Mouse (Mus musculus) megakaryocyte, adult 5-6 weeks (primary cell): ENCODE results near the gene Kcne4. TPM values are rescaled to one million over a fixed set of nuclear protein-coding genes. Genes with fewer than 3 reads are reported as not detected.

ENCODE experiments used
- ATAC-seq: 2 replicates; pipeline ENCODE4 v1.8.0; 2016; ENCODE audit warnings: mild to moderate bottlenecking, inconsistent platforms; ENCODE audit not compliant: poor library complexity, severe bottlenecking
- total RNA-seq, 2 experiments: library from RNA; stranded (forward) in 1 of 2; stranded (reverse) in 1 of 2; fragments of 153-499, 151-499 nt in 1 of 2; fragments of 221-1000, 200-1000 nt in 1 of 2; gene quantifications; 2 replicates each; pipeline versions ENCODE4 v1.2.3 to v1.2.4; 2015 to 2017

The Kcne4 gene
- total RNA-seq, 2 experiments from 2014 or later, result not detected

GRCm38 (mm10) chr1:78854306-78854705, 37.7 kb downstream of the Kcne4 start:
- ATAC-seq, result no peak

GRCm38 (mm10) chr1:78859573-78859972, 43.0 kb downstream of the Kcne4 start:
- ATAC-seq, result no peak

- no peak for ATAC-seq
These were observed 43.5 kb downstream of the Kcne4 start for GRCm38 (mm10) chr1:78860056-78860455.

GRCm38 (mm10) chr1:78862281-78862680, 45.7 kb downstream of the Kcne4 start:
- ATAC-seq, result no peak

GRCm38 (mm10) chr1:78863833-78864232, 47.3 kb downstream of the Kcne4 start:
- no peak for ATAC-seq

GRCm38 (mm10) chr1:78864351-78864750, 47.8 kb downstream of the Kcne4 start:
- no peak for ATAC-seq

- ATAC-seq, result no peak
These were observed 48.3 kb downstream of the Kcne4 start for GRCm38 (mm10) chr1:78864799-78865346.

GRCm38 (mm10) chr1:78865991-78866390, 49.4 kb downstream of the Kcne4 start:
- no peak for ATAC-seq

- ATAC-seq, result no peak
These were observed 49.9 kb downstream of the Kcne4 start for GRCm38 (mm10) chr1:78866455-78866854.

Other genes starting within 250 kb of the Kcne4 start
- gene Acsl3, start 158.9 kb upstream of the Kcne4 start, total RNA-seq (2015), result 5.1 TPM in 2 replicates
- 15.4 and 17.6 TPM in 2 replicates for gene Acsl3, start 158.9 kb upstream of the Kcne4 start, total RNA-seq (2017)
- 4.1 and 4.2 TPM in 2 replicates for gene Utp14b, start 158.7 kb upstream of the Kcne4 start, total RNA-seq (2015)
- gene Utp14b, start 158.7 kb upstream of the Kcne4 start, total RNA-seq (2017), result 6.2 and 6.9 TPM in 2 replicates